Mouse (Mus musculus) retina, embryonic 14.5 days (tissue): ENCODE measurements around the gene Cdkn2c.
"Not testable (repeated sequence)": the region's sequence is repeated elsewhere in the genome, so short reads cannot be mapped to it uniquely, and the experiment has no call there.

ENCODE experiments used
- DNase-seq: peaks from one replicate; pipeline ENCODE4 v3.0.0-alpha.2; 2015; ENCODE audit warnings: low spot score

Cdkn2c gene

GRCm38 (mm10) chr4:109666461-109667269, at the start of gene Cdkn2c:
Gene Cdkn2c (minus strand): TSS chr4:109667189.
- peak; percentile 92 for DNase-seq

GRCm38 (mm10) chr4:109705349-109705748, 38.4 kb upstream of the Cdkn2c start:
- DNase-seq: no peak

- DNase-seq: peak; percentile 78
Observed at GRCm38 (mm10) chr4:109703568-109703967, 36.6 kb upstream of the Cdkn2c start.

- DNase-seq: not testable (repeated sequence)
Observed at GRCm38 (mm10) chr4:109700727-109701126, 33.7 kb upstream of the Cdkn2c start.

- DNase-seq: no peak
Observed at GRCm38 (mm10) chr4:109692674-109693073, 25.7 kb upstream of the Cdkn2c start.

- no peak for DNase-seq
Observed at GRCm38 (mm10) chr4:109683561-109683960, 16.6 kb upstream of the Cdkn2c start.

- no peak for DNase-seq
Observed at GRCm38 (mm10) chr4:109677221-109677620, 10.2 kb upstream of the Cdkn2c start.

GRCm38 (mm10) chr4:109676218-109677215, 9.5 kb upstream of the Cdkn2c start, which contains the start of gene Faf1:
Gene Faf1 (plus strand): TSS chr4:109676588.
- DNase-seq: peak; percentile 96

GRCm38 (mm10) chr4:109674097-109674496, 7.1 kb upstream of the Cdkn2c start:
- no peak for DNase-seq

- DNase-seq: no peak
Observed at GRCm38 (mm10) chr4:109671941-109672340, 5.0 kb upstream of the Cdkn2c start.

GRCm38 (mm10) chr4:109670213-109670612, 3.2 kb upstream of the Cdkn2c start:
- DNase-seq: peak; percentile 61

GRCm38 (mm10) chr4:109667518-109667917, 529 bp upstream of the Cdkn2c start:
- no peak for DNase-seq

GRCm38 (mm10) chr4:109665982-109666460, 968 bp downstream of the Cdkn2c start:
- peak; percentile 65 for DNase-seq

GRCm38 (mm10) chr4:109665101-109665981, 1.6 kb downstream of the Cdkn2c start:
- peak; percentile 64 for DNase-seq

GRCm38 (mm10) chr4:109664091-109664490, 2.9 kb downstream of the Cdkn2c start:
- peak; percentile 20 for DNase-seq

- DNase-seq: no peak
Observed at GRCm38 (mm10) chr4:109662271-109662670, 4.7 kb downstream of the Cdkn2c start.

GRCm38 (mm10) chr4:109661183-109661582, 5.8 kb downstream of the Cdkn2c start:
- DNase-seq: peak; percentile 27

- no peak for DNase-seq
Observed at GRCm38 (mm10) chr4:109660568-109660967, 6.4 kb downstream of the Cdkn2c start.

- peak; percentile 31 for DNase-seq
Observed at GRCm38 (mm10) chr4:109659571-109659970, 7.4 kb downstream of the Cdkn2c start.

GRCm38 (mm10) chr4:109658826-109659225, 8.2 kb downstream of the Cdkn2c start:
- peak; percentile 29 for DNase-seq

- DNase-seq: peak; percentile 33
Observed at GRCm38 (mm10) chr4:109657851-109658500, 9.0 kb downstream of the Cdkn2c start.
